Mouse (Mus musculus) thymus, adult 2 months (tissue): Measurements from ENCODE around the gene Nfxl1.

ENCODE experiments used
- CTCF ChIP-seq: fragments of 200-500 bp; IDR thresholded peaks from 2 replicates; pipeline ENCODE4 v1.5.1; 2012; ENCODE audit warnings: mild to moderate bottlenecking, control low read depth, low read length, moderate library complexity, borderline replicate concordance; ENCODE audit not compliant: control insufficient read depth, poor library complexity, insufficient read depth; ENCODE audit errors: extremely low read depth
- POLR2A ChIP-seq: fragments of 200-500 bp; IDR thresholded peaks from 2 replicates; pipeline ENCODE4 v1.6.1; 2012; ENCODE audit warnings: mild to moderate bottlenecking, low read length, control low read depth, moderate library complexity; ENCODE audit not compliant: control insufficient read depth, poor library complexity, insufficient read depth; ENCODE audit errors: extremely low read depth

- TF ChIP-seq CTCF, result no peak
- TF ChIP-seq POLR2A, result no peak
Measured at GRCm38 (mm10) chr5:72496756-72497155, 62.7 kb downstream of the Nfxl1 start.
